Mouse (Mus musculus): ENCODE data around the gene Prom2.
A peak's percentile ranks its signal among the peaks of the same experiment; 100 is the strongest.

Prom2 gene

DNA sequence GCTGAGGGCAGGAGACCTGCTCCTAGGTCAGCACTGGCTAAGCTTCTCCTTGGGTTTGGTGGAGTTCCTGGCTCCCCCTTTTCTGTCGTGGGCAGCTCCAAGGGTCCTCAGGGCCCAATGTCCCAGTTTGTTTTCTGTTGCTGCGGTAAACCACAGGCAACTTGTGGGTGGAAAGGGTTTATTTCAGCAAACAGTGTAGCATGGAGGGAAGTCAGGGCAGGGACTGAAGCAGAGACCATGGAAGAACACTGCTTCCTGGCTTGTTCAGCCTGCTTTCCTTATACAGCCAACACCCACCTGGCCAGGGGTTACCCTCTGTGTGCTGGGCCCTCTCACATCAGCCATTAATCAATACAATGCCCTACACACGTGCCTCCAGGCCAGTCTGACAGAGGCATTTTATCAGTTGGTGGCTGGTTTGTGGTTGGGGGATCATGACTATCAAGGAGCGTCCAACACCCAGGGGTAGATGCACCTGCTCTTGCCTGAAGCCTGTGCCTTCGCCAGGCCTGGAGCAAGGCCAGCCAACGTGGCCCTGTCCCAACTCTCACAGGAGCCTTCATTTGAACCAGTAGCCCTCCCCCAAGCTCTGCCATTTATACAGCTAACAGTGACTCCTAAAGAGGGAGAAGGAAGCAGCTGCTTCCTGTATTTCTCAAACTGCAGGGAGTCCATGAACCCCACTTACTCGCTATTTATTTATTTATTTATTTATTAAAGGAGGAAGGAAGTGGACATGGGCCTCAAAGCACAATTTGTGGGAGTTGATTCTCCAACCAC is 17.1 kb downstream of the Prom2 start:
- peak; percentile 32 for DNase-seq

DNA sequence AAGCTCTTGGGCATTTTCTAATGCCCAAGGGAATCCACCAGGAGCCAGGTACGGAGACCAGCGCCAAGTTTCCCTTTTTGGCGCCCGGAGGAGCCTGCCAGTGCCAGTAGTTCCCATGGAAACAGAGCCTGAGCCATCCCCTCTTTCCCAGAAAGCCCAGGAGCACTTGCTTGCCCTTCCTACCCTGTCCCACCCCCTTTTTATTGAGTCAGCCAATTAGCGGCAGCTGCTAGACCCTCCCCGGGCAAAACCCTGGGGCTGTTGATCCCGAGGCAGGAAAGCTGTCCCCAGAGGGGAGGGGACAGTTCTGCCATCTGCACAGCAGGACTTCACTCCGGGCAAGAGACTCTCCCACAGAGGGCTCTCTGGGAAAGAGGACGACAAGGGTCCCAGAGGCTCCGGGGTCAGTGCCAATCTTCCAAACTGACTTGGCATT is 19.2 kb downstream of the Prom2 start, which contains the start of gene Kcnip3:
Gene Kcnip3, minus strand, starts transcription at position 89 of the 436 bp plus-strand sequence.
- DNase-seq = no peak

DNA sequence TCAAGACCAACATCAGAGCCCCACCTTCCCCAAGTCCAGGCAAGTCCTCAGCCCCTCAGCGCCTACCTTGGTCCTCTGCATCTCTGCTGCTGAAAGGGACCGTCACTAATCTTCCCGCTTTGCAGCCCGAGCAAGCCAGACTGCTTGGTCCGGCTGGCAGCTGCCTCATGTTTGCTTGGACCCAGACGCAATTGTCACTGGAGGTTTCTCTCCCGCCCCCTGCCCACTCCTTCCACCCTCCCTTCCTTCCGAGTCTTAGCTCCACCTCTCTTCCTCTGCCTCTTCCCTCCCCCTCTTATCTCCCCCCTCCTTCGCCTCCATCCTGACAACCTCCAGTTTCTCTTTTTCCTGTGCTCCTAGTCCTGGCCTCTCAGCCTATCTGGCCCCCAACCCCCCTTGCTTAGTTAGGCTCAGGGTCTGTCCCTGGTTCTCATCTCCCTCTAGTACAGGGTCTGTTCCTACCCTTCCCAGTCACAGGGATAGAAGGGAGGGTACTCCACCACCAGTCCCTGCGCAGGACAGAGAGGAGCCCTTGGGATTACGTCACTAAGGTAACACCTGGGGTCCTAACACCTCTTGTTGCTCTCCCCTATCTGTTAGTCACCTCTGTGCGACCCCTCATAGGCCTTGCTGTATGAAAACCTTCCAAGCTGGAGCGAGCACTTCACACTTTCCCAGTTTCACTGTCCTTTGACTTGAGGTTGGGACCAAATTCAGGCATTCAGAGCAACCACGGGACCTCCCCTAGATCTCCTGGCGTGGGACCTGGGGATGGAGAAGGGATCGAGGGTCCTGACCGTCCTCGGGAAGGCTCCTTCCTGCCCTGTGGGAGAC is 19.9 kb downstream of the Prom2 start:
- DNase-seq = peak; percentile 47

DNA sequence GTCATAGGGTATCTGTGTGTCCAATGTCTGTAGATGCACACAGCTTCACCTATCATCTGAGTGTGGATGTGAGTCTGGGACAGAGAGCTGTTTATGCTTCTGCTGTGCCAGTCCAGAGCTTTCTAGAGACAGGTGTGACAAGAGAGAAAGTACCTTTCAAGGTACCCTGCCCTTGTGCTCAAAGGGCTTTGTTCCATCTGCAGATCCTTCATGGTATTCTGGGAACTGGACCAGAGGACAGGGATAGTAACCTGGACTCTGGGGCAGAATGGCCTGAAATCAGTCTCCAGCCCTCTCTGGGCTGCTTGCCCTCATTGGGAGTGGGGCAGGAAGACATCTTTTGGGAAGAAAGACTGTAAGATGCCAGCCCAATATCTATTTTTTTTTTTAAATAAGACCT is 21.1 kb downstream of the Prom2 start:
- DNase-seq = no peak

DNA sequence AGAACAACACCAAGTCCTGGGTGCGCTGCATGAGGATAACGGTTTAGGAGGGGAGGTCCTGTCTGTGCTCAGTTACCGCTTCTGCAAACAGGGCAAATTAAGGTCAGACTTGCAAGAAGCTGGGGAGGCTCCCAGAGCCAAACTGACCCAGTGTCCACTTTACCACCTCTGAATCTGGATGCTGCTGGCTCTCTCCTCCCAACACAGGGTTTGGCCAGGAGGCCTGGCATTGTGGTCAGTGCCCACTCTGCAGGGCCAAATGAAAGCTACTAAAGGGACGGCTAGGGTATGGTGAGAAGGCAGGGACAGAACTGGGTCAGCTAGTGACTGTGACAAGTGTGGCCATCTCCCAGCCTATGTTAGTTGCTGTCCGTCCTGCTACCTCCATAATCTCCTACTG is 22.0 kb downstream of the Prom2 start:
- DNase-seq = no peak

DNA sequence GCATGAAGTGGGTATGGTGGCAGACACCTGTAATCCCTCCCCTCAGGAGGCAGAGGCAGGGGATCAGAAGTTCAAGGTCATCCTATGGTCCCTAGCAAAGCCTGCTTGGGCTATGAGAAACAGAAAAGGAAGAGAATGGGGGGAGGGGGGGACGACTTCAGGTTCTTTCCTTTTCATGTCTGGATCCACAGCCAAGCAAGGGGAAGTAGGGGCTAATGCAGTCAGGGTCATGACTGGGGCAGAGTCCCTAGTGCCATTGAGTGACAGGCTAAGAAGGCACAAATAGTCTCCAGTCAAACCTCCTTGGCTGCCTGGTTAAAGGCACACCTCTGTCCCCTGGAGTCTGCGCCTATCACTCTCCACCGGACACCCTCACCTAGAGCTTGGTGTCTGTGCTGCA is 22.4 kb downstream of the Prom2 start:
- no peak for DNase-seq

DNA sequence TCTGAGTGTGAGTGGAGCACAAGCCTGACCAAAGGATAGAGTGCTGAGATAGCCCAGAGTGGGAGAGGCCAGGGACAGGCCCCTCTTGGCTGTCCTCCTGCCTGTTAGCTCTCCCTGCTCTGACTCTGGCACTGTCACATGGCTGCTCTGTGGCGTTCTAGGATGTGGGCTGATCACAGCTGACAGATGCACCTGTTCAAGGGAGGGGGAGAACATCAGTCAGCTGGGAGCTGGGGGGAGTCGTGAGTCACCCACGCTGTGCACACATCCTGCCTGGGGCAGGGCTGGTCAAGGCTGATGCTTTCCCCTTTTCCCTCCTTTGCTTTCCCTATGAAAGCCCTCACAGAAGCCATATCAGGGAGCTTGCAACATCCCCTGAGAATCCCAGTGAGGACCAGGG is 23.0 kb downstream of the Prom2 start:
- DNase-seq = no peak

DNA sequence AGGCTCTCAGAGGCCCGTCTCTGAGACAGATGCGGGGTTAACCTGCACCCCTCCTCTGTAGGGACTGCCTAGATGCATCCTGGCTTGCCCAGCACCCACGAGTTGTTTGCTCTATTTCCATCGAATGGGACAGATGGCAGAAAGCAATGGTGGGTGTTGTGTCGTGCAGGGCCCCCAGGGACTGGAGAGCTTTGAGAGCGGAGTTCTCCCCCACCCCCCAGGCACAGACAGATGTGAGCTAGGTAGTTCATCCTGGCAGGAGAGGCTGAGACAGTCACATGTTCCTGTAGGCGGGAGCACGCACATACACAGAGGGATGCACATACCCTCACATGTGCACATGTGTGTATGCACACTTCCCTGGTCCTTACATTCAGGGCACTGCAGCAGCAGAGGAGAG is 24.2 kb downstream of the Prom2 start:
- no peak for DNase-seq

DNA sequence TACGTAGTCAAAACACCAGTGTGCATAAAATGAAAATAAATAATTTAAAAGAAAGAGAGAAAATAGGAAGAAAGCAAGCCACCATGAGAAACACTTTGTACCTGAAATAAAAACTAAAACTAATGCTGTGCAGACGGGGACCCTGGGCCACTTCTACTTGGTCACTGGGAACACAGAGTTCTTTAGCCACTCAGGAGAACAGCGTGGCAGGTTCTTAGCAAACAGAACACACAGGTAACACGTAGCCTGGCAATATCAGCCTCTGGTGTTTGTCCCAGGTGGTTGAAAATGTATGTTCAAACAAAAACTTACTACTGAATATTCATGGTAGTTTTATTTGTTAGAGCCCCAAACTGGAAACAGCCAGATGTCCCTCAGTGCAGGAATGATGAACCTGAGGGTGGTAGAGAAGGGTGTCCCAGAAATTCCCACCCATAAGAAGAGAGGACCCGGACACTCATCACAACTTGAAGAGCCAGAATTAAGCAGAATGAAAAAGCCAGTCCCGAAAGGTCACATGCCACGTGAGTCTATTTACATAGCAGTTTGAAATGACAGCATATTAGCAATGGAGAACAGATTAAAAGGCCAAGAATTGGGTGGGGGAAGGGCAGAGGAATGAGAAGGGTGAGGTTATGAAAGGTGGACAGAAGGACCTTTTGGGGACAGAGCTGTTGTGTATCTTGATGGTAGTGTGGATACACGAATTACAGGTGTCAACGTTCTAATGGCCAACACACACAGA is 26.7 kb downstream of the Prom2 start:
- DNase-seq = no peak

DNA sequence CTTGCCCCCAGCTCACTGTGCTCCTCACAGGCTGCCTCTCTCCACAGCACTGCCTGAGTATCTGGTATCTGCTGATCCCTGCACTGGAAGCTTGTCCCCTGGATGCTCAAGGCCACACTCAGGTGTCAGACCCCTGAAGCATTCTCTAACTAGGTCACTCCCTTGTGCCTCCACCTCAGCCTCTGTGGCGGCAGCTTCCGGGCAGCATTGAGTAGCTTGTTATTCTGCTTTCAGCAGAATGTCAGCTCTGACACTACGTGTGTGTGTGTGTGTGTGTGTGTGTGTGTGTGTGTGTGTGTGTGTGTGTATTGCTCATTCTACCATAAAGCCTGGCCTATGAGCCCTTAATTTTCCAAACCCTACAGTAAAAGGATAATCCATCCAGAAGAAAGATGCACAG is 28.0 kb downstream of the Prom2 start:
- DNase-seq = no peak

DNA sequence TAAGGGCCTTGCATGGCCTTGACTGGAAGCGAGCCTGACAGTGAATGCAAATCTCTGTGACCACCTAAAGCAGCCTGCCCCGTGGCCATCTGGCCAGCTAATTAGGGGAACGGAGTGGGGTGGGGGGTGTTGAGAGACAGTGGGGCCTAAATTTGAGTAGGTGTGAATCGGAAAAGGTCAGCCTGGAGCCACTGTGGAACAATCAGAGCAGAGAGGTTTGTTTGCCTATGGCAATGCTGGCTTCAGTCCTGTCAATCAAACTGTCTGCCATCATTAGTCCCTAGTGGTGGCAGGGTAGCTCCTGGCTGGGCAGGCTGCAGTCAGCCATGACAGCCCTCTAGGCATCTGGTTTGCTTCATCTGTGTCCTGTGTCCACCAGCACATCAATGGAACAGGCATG is 29.8 kb downstream of the Prom2 start:
- no peak for DNase-seq

DNA sequence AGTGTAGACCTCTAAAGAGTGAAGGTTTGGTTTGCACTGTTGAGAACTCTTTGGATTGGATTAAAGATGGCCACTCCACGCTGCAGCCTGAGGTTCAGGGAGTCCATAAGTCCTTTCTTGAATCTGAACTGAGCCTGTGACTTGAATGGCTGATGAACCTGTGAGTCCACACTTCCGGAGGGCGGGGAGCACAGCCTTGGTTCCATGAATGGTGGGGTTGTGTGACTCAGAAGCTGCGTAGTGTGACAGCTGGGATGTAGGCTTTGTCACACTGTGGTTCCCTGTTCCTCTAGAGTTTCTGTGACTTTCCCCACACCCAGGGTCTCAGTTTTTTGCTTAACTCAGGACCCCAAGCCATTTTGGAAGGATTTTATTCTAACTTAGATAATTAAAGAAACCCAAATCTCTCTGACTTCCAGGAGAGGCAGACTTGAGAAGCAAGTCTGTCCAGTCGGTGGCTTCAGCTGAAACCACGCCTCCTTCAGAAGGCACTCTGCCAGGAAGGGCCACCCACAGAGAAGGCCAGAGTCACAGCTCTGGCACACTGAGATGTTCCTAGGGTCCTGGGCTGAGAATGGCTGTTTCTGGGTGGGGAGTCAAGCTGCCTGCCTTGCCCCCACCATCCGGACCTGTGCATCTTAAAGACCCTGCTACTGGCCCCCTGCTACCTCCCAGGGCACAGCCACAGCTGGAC is 33.2 kb downstream of the Prom2 start:
- DNase-seq = peak; percentile 72

DNA sequence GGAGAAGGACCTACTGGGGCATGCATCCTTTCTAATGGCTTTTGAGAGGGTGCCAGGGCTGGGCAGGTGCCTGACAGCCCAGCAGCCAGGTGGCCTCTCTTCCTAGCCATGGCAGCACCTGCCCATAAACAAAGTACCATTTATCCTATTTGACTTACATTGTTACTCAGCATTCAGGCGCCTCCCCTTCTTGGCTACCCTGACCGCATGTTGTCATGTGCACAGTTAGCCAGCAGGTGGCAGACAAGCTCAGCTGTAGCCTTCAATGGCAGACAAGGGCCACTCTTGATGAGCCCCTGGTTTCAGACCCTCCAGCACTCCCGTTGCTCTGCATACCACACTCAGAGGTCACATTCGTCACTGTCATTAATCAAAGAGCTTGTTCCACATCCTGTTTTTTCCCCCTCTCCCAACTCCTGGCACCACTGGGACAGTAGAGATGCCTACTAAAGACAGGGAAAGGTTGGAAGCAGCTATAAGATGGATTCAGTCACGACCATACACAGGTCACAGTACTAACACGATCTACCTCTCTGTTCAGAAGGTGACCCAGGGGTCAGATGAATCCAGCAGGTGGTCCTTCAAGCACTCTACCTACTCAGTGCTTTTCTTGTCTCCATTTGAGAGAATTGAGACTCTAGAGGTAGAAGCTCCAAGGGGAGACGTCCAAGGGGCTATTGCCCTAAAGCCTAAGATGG is 34.0 kb downstream of the Prom2 start:
- DNase-seq = peak; percentile 86

DNA sequence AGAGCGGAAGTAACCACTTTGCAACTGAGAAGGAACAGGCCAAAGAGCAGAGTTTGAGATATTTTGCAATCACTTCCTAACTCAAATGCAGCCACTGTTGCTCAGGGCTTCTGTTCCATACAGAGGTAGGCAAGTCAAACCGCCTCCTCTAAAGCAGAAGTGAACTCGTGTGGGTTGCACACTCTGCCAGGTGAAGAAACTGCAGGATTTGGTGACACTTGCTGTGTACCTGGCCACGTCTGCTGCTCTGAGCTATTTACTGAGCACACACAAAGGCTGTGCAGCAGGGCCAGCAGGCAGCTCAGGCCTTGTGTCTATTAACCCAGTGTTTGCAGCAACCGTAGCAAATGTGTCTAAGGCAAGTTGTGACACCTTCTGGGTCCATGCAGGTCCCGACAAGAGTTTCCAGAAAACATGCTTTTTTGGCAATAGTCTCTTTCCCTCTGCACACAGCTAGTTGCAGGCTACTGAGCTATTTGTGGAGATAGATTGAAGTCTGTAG is 35.1 kb downstream of the Prom2 start:
- DNase-seq = no peak

DNA sequence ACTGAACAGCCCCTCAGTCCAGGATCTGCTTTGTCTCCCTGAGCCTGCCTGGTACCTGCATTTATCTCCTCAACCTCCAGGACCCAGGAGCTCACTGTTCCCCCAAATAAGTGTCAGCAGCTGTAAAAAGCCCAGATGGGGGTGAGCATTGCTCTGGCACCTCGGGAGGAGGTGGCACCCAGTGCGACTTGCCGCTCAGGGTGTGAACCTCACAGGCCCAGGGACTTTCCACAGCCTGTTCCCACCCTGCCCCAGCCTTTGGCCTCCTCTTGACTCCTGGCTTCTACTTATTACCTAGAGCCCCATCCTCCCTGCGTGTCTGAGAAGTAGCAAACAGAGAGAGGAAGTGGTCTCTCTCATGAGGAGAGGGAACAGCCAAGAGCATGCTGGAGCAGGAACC is 36.1 kb downstream of the Prom2 start:
- no peak for DNase-seq

DNA sequence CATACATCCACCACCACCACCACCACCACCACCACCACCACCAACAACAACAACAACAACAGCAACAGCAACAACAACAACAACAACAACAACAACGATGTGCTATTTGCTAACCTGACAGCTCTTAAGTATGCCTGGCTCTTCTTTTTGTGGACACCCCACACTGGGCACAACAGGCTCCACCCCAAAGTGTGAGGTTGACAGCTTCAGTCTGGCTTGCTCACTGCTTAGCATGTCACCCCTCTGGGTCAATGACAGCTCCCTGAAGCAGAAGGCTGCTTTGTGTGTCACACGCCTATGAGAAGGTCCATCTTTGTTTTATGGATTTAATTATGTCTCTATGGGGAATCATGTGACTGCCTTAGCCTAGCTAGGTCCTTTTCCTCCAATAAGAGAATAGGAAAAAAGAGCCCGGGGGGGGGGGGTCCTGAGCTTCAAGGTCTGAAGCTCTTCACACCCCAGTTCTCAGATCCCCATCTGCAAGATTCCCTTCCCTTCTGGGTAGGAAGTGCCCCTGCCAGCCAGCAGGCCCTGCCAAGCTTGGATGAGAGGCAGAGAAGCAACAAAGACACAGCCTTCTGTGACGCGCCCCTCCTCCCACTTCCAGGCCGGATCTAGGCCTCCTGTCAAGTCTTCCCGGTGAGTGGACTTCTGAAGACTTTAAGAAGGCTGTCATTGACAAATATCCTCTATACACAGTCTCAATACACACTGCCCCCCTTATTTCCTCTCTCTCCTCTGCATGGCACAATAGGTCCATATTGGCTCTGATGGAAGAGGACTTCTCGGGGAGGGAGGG is 37.3 kb downstream of the Prom2 start:
- peak; percentile 53 for DNase-seq

DNA sequence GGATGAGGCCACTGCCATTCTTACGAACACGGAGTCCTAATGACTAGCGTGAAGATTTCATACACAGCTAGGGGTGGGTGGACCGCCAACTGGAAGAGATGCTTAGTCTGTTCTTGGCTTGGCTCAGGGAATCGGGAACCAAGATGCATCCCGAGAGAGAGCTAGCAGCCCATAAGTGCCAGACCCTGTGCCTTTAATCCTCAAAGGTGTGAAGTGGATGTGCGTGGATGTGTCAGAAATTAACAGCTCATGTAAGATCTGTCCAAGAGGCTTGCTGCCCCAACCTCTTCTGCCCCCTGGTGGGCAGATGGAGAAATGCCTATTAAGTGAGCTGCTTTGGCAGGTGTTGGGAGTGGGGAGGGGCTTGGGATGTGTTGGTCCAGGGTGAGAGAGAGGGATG is 40.2 kb downstream of the Prom2 start:
- peak; percentile 73 for DNase-seq

DNA sequence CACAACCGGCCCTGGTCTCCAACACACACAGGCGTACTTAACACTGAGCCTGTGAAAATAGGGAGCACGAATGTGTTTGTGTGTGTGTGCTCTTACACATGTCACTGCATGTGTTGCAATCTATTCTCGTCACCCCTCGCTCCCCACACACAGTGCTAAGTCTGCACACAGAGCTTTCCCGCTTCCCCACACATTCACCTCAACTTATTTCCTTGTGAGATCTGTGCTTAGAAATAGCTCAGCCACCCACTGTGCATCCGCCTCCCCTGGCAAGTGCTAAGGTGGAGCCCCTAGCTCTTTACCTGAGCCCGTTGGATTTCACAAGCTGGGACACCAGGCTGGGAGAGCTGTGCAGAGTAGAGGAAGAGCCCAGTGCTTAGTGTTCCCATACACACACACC is 42.5 kb downstream of the Prom2 start:
- DNase-seq = no peak

DNA sequence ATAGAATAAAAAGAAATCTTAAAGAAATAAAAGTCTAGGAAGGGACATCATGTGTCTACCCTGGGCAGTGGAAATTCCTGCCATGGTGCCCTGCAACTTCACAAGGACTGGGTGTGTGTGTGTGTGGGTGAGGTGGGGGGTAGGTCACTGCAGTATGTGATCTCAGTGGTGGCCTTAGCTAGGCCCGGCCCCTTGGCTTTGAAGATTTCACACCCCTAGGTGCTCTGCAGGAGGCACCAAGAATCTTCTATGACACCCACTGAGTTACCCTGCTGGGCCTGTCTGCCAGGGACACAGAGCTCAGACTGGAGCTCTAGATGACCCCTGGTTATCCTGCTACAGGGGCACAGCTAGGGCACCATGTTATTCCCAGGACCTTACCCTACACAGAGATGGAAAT is 44.9 kb downstream of the Prom2 start:
- no peak for DNase-seq

DNA sequence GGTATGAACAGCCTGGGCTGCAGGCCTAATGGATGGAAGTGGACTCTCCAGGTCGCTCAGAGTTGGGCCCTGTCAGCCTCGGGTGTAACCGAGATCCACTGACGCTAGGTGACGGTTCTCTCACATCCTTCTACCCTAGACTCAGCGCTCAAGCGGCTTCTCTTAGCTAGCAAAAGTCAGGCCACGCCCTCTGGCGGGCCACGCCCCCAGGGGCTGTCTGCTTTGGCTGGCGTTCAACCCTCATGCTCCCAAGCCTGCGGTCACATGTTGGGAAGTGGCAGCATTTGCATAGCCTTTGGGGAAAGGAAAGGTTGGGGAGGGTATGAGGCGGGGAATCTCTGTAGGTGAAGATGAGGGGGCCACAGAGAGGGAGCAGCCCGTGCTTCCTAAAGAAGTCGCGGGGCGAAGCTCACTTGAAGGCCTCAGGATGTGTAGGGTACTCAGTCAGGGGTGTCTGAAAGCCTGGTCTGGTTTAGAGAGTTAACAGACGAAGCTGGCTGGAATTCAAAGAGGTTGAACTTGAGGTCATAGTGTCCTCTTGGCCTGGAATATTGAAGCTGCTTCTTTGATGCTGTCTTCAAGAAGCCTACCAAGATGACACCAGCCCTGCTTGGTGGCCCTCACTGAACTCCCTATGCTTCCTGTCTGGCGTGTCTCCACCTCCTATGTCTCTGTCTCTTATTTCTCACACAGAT is 56.6 kb downstream of the Prom2 start:
- DNase-seq = peak; percentile 87

All from lung, postnatal 10 days (tissue).